Mouse (Mus musculus): Measurements from ENCODE around the gene Mrps17.
A peak's percentile ranks its signal among the peaks of the same experiment; 100 is the strongest.
"Not testable (repeated sequence)": the region's sequence is repeated elsewhere in the genome, so short reads cannot be mapped to it uniquely, and the experiment has no call there.

Gene Mrps17

GRCm38 (mm10) chr5:129715326-129715861, at the start of gene Mrps17:
Gene Mrps17 (plus strand): TSS chr5:129715497.
- peak; percentile 93 for DNase-seq

GRCm38 (mm10) chr5:129666271-129666909, 48.9 kb upstream of the Mrps17 start:
- DNase-seq = no peak

- no peak for DNase-seq
Measured at GRCm38 (mm10) chr5:129667851-129668250, 47.4 kb upstream of the Mrps17 start.

- no peak for DNase-seq
Measured at GRCm38 (mm10) chr5:129669453-129670035, 45.8 kb upstream of the Mrps17 start.

GRCm38 (mm10) chr5:129670036-129670458, 45.2 kb upstream of the Mrps17 start, which contains the start of gene Zfp11:
Gene Zfp11 (minus strand): TSS chr5:129670099.
- DNase-seq = peak; percentile 83

GRCm38 (mm10) chr5:129685141-129685540, 30.2 kb upstream of the Mrps17 start:
- DNase-seq = not testable (repeated sequence)

GRCm38 (mm10) chr5:129687621-129688020, 27.7 kb upstream of the Mrps17 start:
- DNase-seq = no peak

GRCm38 (mm10) chr5:129690528-129690927, 24.8 kb upstream of the Mrps17 start:
- no peak for DNase-seq

- no peak for DNase-seq
Measured at GRCm38 (mm10) chr5:129700506-129700905, 14.8 kb upstream of the Mrps17 start.

GRCm38 (mm10) chr5:129701706-129702105, 13.6 kb upstream of the Mrps17 start:
- DNase-seq = no peak

- DNase-seq = no peak
Measured at GRCm38 (mm10) chr5:129703368-129703767, 11.9 kb upstream of the Mrps17 start.

- DNase-seq = no peak
Measured at GRCm38 (mm10) chr5:129708412-129708811, 6.9 kb upstream of the Mrps17 start, which contains the start of gene Sept14. Gene Sept14 (minus strand): TSS chr5:129708512.

- no peak for DNase-seq
Measured at GRCm38 (mm10) chr5:129717016-129717415, 1.7 kb downstream of the Mrps17 start.

GRCm38 (mm10) chr5:129720176-129720575, 4.9 kb downstream of the Mrps17 start:
- DNase-seq = no peak

- no peak for DNase-seq
Measured at GRCm38 (mm10) chr5:129724268-129724667, 9.0 kb downstream of the Mrps17 start.

- peak; percentile 91 for DNase-seq
Measured at GRCm38 (mm10) chr5:129724834-129725773, 9.8 kb downstream of the Mrps17 start, which contains the start of gene Nipsnap2. Gene Nipsnap2 (plus strand): TSS chr5:129725063.

GRCm38 (mm10) chr5:129725774-129726392, 10.6 kb downstream of the Mrps17 start:
- DNase-seq = no peak

GRCm38 (mm10) chr5:129726784-129727183, 11.5 kb downstream of the Mrps17 start:
- no peak for DNase-seq

- DNase-seq = no peak
Measured at GRCm38 (mm10) chr5:129729286-129729685, 14.0 kb downstream of the Mrps17 start.

GRCm38 (mm10) chr5:129730344-129730743, 15.0 kb downstream of the Mrps17 start:
- peak; percentile 90 for DNase-seq

GRCm38 (mm10) chr5:129731021-129731420, 15.7 kb downstream of the Mrps17 start:
- DNase-seq = no peak

GRCm38 (mm10) chr5:129740976-129741375, 25.7 kb downstream of the Mrps17 start:
- DNase-seq = no peak
